Mouse (Mus musculus): ENCODE measurements around the gene Kirrel2. TPM values are rescaled to one million over a fixed set of nuclear protein-coding genes. Genes with fewer than 3 reads are reported as not detected.

Gene Kirrel2
- polyA plus RNA-seq, 1 experiment: 0.15 TPM

GRCm38 (mm10) chr7:30464816-30465300, 7.4 kb upstream of the Kirrel2 start:
- Histone ChIP-seq H3K27me3 (ENCODE audit: control insufficient read depth, insufficient read depth, low read length) (peaks cover 18% of the 10 kb centered on the region; the same call in 1 of the 2 replicates), H3K4me3 (ENCODE audit: control insufficient read depth, insufficient read depth, low read length) (no peak overlapping the region), H3K36me3 (ENCODE audit: control insufficient read depth, insufficient read depth, low read length) (no peaks in the 10 kb centered on the region), H3K4me1 (replicated peaks; ENCODE audit: control insufficient read depth, insufficient read depth, low read length) (no peaks in the 10 kb centered on the region), H3K27ac (ENCODE audit: control insufficient read depth, insufficient read depth, low read length) (no peak overlapping the region)
- WGBS: 22% methylated on average over 6 of the region's 6 CpGs
- DNase-seq: no peak
- no peak for TF ChIP-seq CTCF (IDR thresholded peaks at IDR 0.05; ENCODE audit: borderline replicate concordance, control insufficient read depth, extremely low read depth, insufficient read depth, low read length, poor library complexity)
- TF ChIP-seq POLR2A (IDR thresholded peaks at IDR 0.05; ENCODE audit: control insufficient read depth, extremely low read depth, insufficient read depth, low read length, poor library complexity): no peak

GRCm38 (mm10) chr7:30463996-30464395, 6.5 kb upstream of the Kirrel2 start:
- Histone ChIP-seq H3K27ac (ENCODE audit: control insufficient read depth, insufficient read depth, low read length) (no peak overlapping the region), H3K27me3 (ENCODE audit: control insufficient read depth, insufficient read depth, low read length) (peaks cover 18% of the 10 kb centered on the region; the same call in 1 of the 2 replicates), H3K4me3 (ENCODE audit: control insufficient read depth, insufficient read depth, low read length) (no peak overlapping the region), H3K36me3 (ENCODE audit: control insufficient read depth, insufficient read depth, low read length) (no peaks in the 10 kb centered on the region), H3K4me1 (replicated peaks; ENCODE audit: control insufficient read depth, insufficient read depth, low read length) (no peaks in the 10 kb centered on the region)
- DNase-seq: no peak
- WGBS: 34% methylated on average over 4 of the region's 4 CpGs
- TF ChIP-seq POLR2A (IDR thresholded peaks at IDR 0.05; ENCODE audit: control insufficient read depth, extremely low read depth, insufficient read depth, low read length, poor library complexity) (no peak), CTCF (IDR thresholded peaks at IDR 0.05; ENCODE audit: borderline replicate concordance, control insufficient read depth, extremely low read depth, insufficient read depth, low read length, poor library complexity) (no peak)

GRCm38 (mm10) chr7:30463568-30463967, 6.1 kb upstream of the Kirrel2 start:
- H3K27me3 ChIP-seq (ENCODE audit: control insufficient read depth, insufficient read depth, low read length): peaks cover 18% of the 10 kb centered on the region; the same call in 1 of the 2 replicates
- WGBS: 44% methylated on average over 7 of the region's 7 CpGs
- no peak overlapping the region for H3K4me3 ChIP-seq (ENCODE audit: control insufficient read depth, insufficient read depth, low read length)
- no peak for TF ChIP-seq CTCF (IDR thresholded peaks at IDR 0.05; ENCODE audit: borderline replicate concordance, control insufficient read depth, extremely low read depth, insufficient read depth, low read length, poor library complexity)
- TF ChIP-seq POLR2A (IDR thresholded peaks at IDR 0.05; ENCODE audit: control insufficient read depth, extremely low read depth, insufficient read depth, low read length, poor library complexity): no peak
- H3K36me3 ChIP-seq (ENCODE audit: control insufficient read depth, insufficient read depth, low read length): no peaks in the 10 kb centered on the region
- H3K27ac ChIP-seq (ENCODE audit: control insufficient read depth, insufficient read depth, low read length): no peak overlapping the region
- H3K4me1 ChIP-seq (replicated peaks; ENCODE audit: control insufficient read depth, insufficient read depth, low read length): no peaks in the 10 kb centered on the region
- DNase-seq: no peak

GRCm38 (mm10) chr7:30459484-30459883, 2.0 kb upstream of the Kirrel2 start:
- no peak for TF ChIP-seq POLR2A (IDR thresholded peaks at IDR 0.05; ENCODE audit: control insufficient read depth, extremely low read depth, insufficient read depth, low read length, poor library complexity)
- TF ChIP-seq CTCF (IDR thresholded peaks at IDR 0.05; ENCODE audit: borderline replicate concordance, control insufficient read depth, extremely low read depth, insufficient read depth, low read length, poor library complexity): no peak
- no peaks in the 10 kb centered on the region for H3K36me3 ChIP-seq (ENCODE audit: control insufficient read depth, insufficient read depth, low read length)
- peaks cover 25% of the 10 kb centered on the region for H3K27me3 ChIP-seq (ENCODE audit: control insufficient read depth, insufficient read depth, low read length)
- WGBS: 43% methylated on average over 6 of the region's 6 CpGs
- no peak for DNase-seq
- no peaks in the 10 kb centered on the region for H3K4me1 ChIP-seq (replicated peaks; ENCODE audit: control insufficient read depth, insufficient read depth, low read length)
- H3K4me3 ChIP-seq (ENCODE audit: control insufficient read depth, insufficient read depth, low read length): no peak overlapping the region
- no peak overlapping the region for H3K27ac ChIP-seq (ENCODE audit: control insufficient read depth, insufficient read depth, low read length)

- DNase-seq: no peak
- Histone ChIP-seq H3K27ac (ENCODE audit: control insufficient read depth, insufficient read depth, low read length) (no peak overlapping the region), H3K4me3 (ENCODE audit: control insufficient read depth, insufficient read depth, low read length) (no peak overlapping the region), H3K4me1 (replicated peaks; ENCODE audit: control insufficient read depth, insufficient read depth, low read length) (peaks cover 6% of the 10 kb centered on the region), H3K27me3 (ENCODE audit: control insufficient read depth, insufficient read depth, low read length) (peaks cover 20% of the 10 kb centered on the region), H3K36me3 (ENCODE audit: control insufficient read depth, insufficient read depth, low read length) (no peaks in the 10 kb centered on the region)
- 8% methylated on average over 31 of the region's 31 CpGs for WGBS
- TF ChIP-seq CTCF (IDR thresholded peaks at IDR 0.05; ENCODE audit: borderline replicate concordance, control insufficient read depth, extremely low read depth, insufficient read depth, low read length, poor library complexity): no peak
- no peak for TF ChIP-seq POLR2A (IDR thresholded peaks at IDR 0.05; ENCODE audit: control insufficient read depth, extremely low read depth, insufficient read depth, low read length, poor library complexity)
Observed at GRCm38 (mm10) chr7:30456911-30457628, 420 bp downstream of the Kirrel2 start.

- 10% methylated on average over 9 of the region's 9 CpGs for WGBS
- no peak overlapping the region for H3K27ac ChIP-seq (ENCODE audit: control insufficient read depth, insufficient read depth, low read length)
- peaks cover 20% of the 10 kb centered on the region for H3K27me3 ChIP-seq (ENCODE audit: control insufficient read depth, insufficient read depth, low read length)
- DNase-seq: no peak
- peaks cover 6% of the 10 kb centered on the region for H3K4me1 ChIP-seq (replicated peaks; ENCODE audit: control insufficient read depth, insufficient read depth, low read length)
- H3K36me3 ChIP-seq (ENCODE audit: control insufficient read depth, insufficient read depth, low read length): no peaks in the 10 kb centered on the region
- no peak overlapping the region for H3K4me3 ChIP-seq (ENCODE audit: control insufficient read depth, insufficient read depth, low read length)
- TF ChIP-seq CTCF (IDR thresholded peaks at IDR 0.05; ENCODE audit: borderline replicate concordance, control insufficient read depth, extremely low read depth, insufficient read depth, low read length, poor library complexity) (no peak), POLR2A (IDR thresholded peaks at IDR 0.05; ENCODE audit: control insufficient read depth, extremely low read depth, insufficient read depth, low read length, poor library complexity) (no peak)
Observed at GRCm38 (mm10) chr7:30456487-30456886, 1.0 kb downstream of the Kirrel2 start.
